Mouse (Mus musculus): ENCODE data around the gene Jmjd6.

- TF ChIP-seq CTCF (conservative IDR thresholded peaks at IDR 0.05 in 1 of 2, IDR thresholded peaks at IDR 0.05 in 1 of 2; ENCODE audit: low read depth in 2 of 2, low read length in 2 of 2) (no peak), POLR2AphosphoS2 (IDR thresholded peaks at IDR 0.05; ENCODE audit: low read depth, low read length) (no peak), POLR2A (IDR thresholded peaks at IDR 0.05; ENCODE audit: low read depth, low read length) (no peak), JUND (conservative IDR thresholded peaks at IDR 0.05; ENCODE audit: low read depth, low read length) (no peak), USF1 (IDR thresholded peaks at IDR 0.05; ENCODE audit: low read depth, low read length) (no peak), ZC3H11A (IDR thresholded peaks at IDR 0.05; ENCODE audit: low read depth, low read length) (no peak), EP300 (IDR thresholded peaks at IDR 0.05; ENCODE audit: low read length) (no peak)
Observed at GRCm38 (mm10) chr11:116812793-116813529, 30.3 kb downstream of the Jmjd6 start.

All from CH12.LX (cell line).